9 mouse cellular contexts compared by ENCODE assay signal in genomic region chr5:135191620-135192019, GRCm38 (mm10). TPM values are rescaled to one million over a fixed set of nuclear protein-coding genes. Genes with fewer than 3 reads are reported as not detected.
DNase-seq lines count a peak whose midpoint lies in the region; ATAC-seq and TF ChIP-seq lines count a peak whose summit lies in the region.
"Had no signal": no experiment of that assay in that cellular context is flagged by ENCODE, and none has a peak within 500 bp of the region (broad histone marks: within the 10 kb centered on the region; RNA-seq: fewer than 3 reads in every experiment).

No protein-coding gene starts in this region.

- no peak overlapping the region for H3K27ac ChIP-seq in intestine, postnatal 0 days (ENCODE audit: low read depth, low read length)
- no peak overlapping the region for H3K27ac ChIP-seq in intestine, embryonic 15.5 days
- H3K27ac ChIP-seq in gastrocnemius, adult 2 months = 0 out of 2 replicates have a peak overlapping the region, but pooled peaks have one; percentile 38
- H3K27ac ChIP-seq: lung, embryonic 15.5 days had no signal

- WGBS in intestine, postnatal 0 days = 24% methylated on average over 2 of the region's 2 CpGs
- 30% methylated on average over 2 of the region's 2 CpGs for WGBS in intestine, embryonic 15.5 days

- peak; percentile 87 for TF ChIP-seq CTCF in intestine, postnatal 0 days (IDR thresholded peaks at IDR 0.05; ENCODE audit: low read depth)
- peak; percentile 90 for TF ChIP-seq CTCF in E14TG2a.4 (conservative IDR thresholded peaks at IDR 0.05; ENCODE audit: low read length)
- TF ChIP-seq CTCF in brain, embryonic 14.5 days (IDR thresholded peaks at IDR 0.05; ENCODE audit: borderline replicate concordance, extremely low read depth, insufficient read depth, insufficient read length) = peak; percentile 69; the same call in 1 of the 2 replicates
- TF ChIP-seq CTCF in gastrocnemius, adult 2 months (IDR thresholded peaks at IDR 0.05) = peak; percentile 89

- H3K4me2 ChIP-seq in intestine, postnatal 0 days (replicated peaks; ENCODE audit: low read depth) = no peak overlapping the region
- H3K4me2 ChIP-seq in intestine, embryonic 15.5 days (replicated peaks) = no peak overlapping the region
- H3K4me2 ChIP-seq: lung, embryonic 15.5 days had no signal

- TF ChIP-seq POLR2A in brain, embryonic 14.5 days (IDR thresholded peaks at IDR 0.05; ENCODE audit: borderline replicate concordance, extremely low read depth, insufficient read depth, insufficient read length, poor library complexity, severe bottlenecking) = no peak

- no peaks in the 10 kb centered on the region for H3K27me3 ChIP-seq in intestine, postnatal 0 days (replicated peaks; ENCODE audit: control insufficient read depth, insufficient read depth, low read length)
- H3K27me3 ChIP-seq in intestine, embryonic 15.5 days (replicated peaks) = no peaks in the 10 kb centered on the region
- no peaks in the 10 kb centered on the region for H3K27me3 ChIP-seq in E14TG2a.4 (ENCODE audit: insufficient read depth, low read length)
- H3K27me3 ChIP-seq: lung, embryonic 15.5 days had no signal

- H3K4me3 ChIP-seq in intestine, postnatal 0 days (ENCODE audit: low read depth, low read length) = no peak overlapping the region
- H3K4me3 ChIP-seq in intestine, embryonic 15.5 days (replicated peaks) = no peak overlapping the region
- H3K4me3 ChIP-seq in E14TG2a.4 (replicated peaks; ENCODE audit: low read length) = no peak overlapping the region
- H3K4me3 ChIP-seq in gastrocnemius, adult 2 months = no peak overlapping the region
- H3K4me3 ChIP-seq: lung, embryonic 15.5 days had no signal

- peaks cover 10% of the 10 kb centered on the region for H3K36me3 ChIP-seq in intestine, postnatal 0 days (ENCODE audit: control insufficient read depth, insufficient read depth)
- no peaks in the 10 kb centered on the region for H3K36me3 ChIP-seq in intestine, embryonic 15.5 days
- H3K36me3 ChIP-seq in E14TG2a.4 (ENCODE audit: insufficient read depth, low read length) = peaks cover 76% of the 10 kb centered on the region

- DNase-seq in brain, embryonic 14.5 days (ENCODE audit: low read depth) = peak; percentile 82
- peak; percentile 59 for DNase-seq in gastrocnemius, adult 2 months
- DNase-seq in layer of hippocampus, postnatal 10 days (ENCODE audit: low spot score in 2 of 2) = peak; percentile 72 to 79
- peak; percentile 33 to 61 for DNase-seq in monocyte, adult 2 months (ENCODE audit: low read depth in 1 of 2, low spot score in 2 of 2)
- DNase-seq in thymus, postnatal 25 days = peak; percentile 72

- ATAC-seq in intestine, postnatal 0 days = no peak
- no peak for ATAC-seq in intestine, embryonic 15.5 days

- intact Hi-C loops in gastrocnemius, adult 2 months (cut with DNase I) = loop anchor here (1.0 to 5.0 kb wide), 2 partner anchors 73 to 174 kb away; no protein-coding TSS in a partner anchor

- no peaks in the 10 kb centered on the region for H3K9me3 ChIP-seq in intestine, postnatal 0 days (ENCODE audit: control insufficient read depth)
- no peaks in the 10 kb centered on the region for H3K9me3 ChIP-seq in intestine, embryonic 15.5 days
- H3K9me3 ChIP-seq in E14TG2a.4 (ENCODE audit: low read length) = no peaks in the 10 kb centered on the region
- H3K9me3 ChIP-seq: lung, embryonic 15.5 days had no signal

- H3K9ac ChIP-seq in intestine, postnatal 0 days (ENCODE audit: low read depth, low read length) = no peak overlapping the region
- no peak overlapping the region for H3K9ac ChIP-seq in intestine, embryonic 15.5 days
- H3K9ac ChIP-seq: lung, embryonic 15.5 days had no signal

- H3K4me1 ChIP-seq in intestine, postnatal 0 days (replicated peaks; ENCODE audit: control insufficient read depth, insufficient read depth, low read length) = peaks cover 6% of the 10 kb centered on the region; the same call in 1 of the 2 replicates
- peaks cover 24% of the 10 kb centered on the region for H3K4me1 ChIP-seq in intestine, embryonic 15.5 days (replicated peaks)
- peaks cover 60% of the 10 kb centered on the region for H3K4me1 ChIP-seq in E14TG2a.4 (replicated peaks; ENCODE audit: low read depth, low read length)

RNA-seq across cellular contexts. Expression of gene Baz1b, which starts 4.6 kb away (rescaled TPM):
- polyA plus RNA-seq in intestine, postnatal 0 days (2015; fragmentation: Nextera tagmentation; extraction: Ambion mirVana) = 11.0 and 12.0 TPM in 2 replicates
- polyA plus RNA-seq in intestine, embryonic 15.5 days (2015; fragmentation: Nextera tagmentation; extraction: Ambion mirVana) = 33.1 and 34.1 TPM in 2 replicates
- 56.5 and 70.7 TPM in 2 replicates for polyA plus RNA-seq in brain, embryonic 14.5 days (2012; rRNA removed)
- total RNA-seq in gastrocnemius, adult 2 months (2021) = 10 to 100 TPM; 32.7 to 36.8 TPM
- total RNA-seq in layer of hippocampus, postnatal 10 days (2021) = 10 to 100 TPM; 47.8 to 51.1 TPM

RNA-seq across cellular contexts. Expression of gene Bcl7b, which starts 23.5 kb away (rescaled TPM):
- 65.1 and 65.7 TPM in 2 replicates for polyA plus RNA-seq in intestine, postnatal 0 days (2015; fragmentation: Nextera tagmentation; extraction: Ambion mirVana)
- polyA plus RNA-seq in intestine, embryonic 15.5 days (2015; fragmentation: Nextera tagmentation; extraction: Ambion mirVana) = 50.2 and 50.3 TPM in 2 replicates
- polyA plus RNA-seq in brain, embryonic 14.5 days (2012; rRNA removed) = 22.6 and 22.9 TPM in 2 replicates
- 10 to 100 TPM; 28.3 to 28.6 TPM for total RNA-seq in gastrocnemius, adult 2 months (2021)
- 10 to 100 TPM; 27.7 to 29.8 TPM for total RNA-seq in layer of hippocampus, postnatal 10 days (2021)

RNA-seq across cellular contexts. Expression of gene Tbl2, which starts 42.2 kb away (rescaled TPM):
- polyA plus RNA-seq in intestine, postnatal 0 days (2015; fragmentation: Nextera tagmentation; extraction: Ambion mirVana) = 17.7 and 18.0 TPM in 2 replicates
- 26.3 and 28.0 TPM in 2 replicates for polyA plus RNA-seq in intestine, embryonic 15.5 days (2015; fragmentation: Nextera tagmentation; extraction: Ambion mirVana)
- 11.5 and 14.1 TPM in 2 replicates for polyA plus RNA-seq in brain, embryonic 14.5 days (2012; rRNA removed)
- 1 to 10 TPM; 8.8 to 9.1 TPM for total RNA-seq in gastrocnemius, adult 2 months (2021)
- 10 to 100 TPM; 23.0 to 23.7 TPM for total RNA-seq in layer of hippocampus, postnatal 10 days (2021)

RNA-seq across cellular contexts. Expression of gene Fzd9, which starts 59.4 kb away (rescaled TPM):
- 0.07 and 0.18 TPM in 2 replicates for polyA plus RNA-seq in intestine, postnatal 0 days (2015; fragmentation: Nextera tagmentation; extraction: Ambion mirVana)
- 0.87 and 0.88 TPM in 2 replicates for polyA plus RNA-seq in intestine, embryonic 15.5 days (2015; fragmentation: Nextera tagmentation; extraction: Ambion mirVana)
- polyA plus RNA-seq in brain, embryonic 14.5 days (2012; rRNA removed) = 17.6 and 20.9 TPM in 2 replicates
- 10 to 100 TPM; 23.1 to 52.1 TPM for total RNA-seq in gastrocnemius, adult 2 months (2021)
- total RNA-seq in layer of hippocampus, postnatal 10 days (2021) = 10 to 100 TPM; 11.7 to 12.1 TPM
